8 mouse cellular contexts compared by ENCODE assay signal in the genomic region with DNA sequence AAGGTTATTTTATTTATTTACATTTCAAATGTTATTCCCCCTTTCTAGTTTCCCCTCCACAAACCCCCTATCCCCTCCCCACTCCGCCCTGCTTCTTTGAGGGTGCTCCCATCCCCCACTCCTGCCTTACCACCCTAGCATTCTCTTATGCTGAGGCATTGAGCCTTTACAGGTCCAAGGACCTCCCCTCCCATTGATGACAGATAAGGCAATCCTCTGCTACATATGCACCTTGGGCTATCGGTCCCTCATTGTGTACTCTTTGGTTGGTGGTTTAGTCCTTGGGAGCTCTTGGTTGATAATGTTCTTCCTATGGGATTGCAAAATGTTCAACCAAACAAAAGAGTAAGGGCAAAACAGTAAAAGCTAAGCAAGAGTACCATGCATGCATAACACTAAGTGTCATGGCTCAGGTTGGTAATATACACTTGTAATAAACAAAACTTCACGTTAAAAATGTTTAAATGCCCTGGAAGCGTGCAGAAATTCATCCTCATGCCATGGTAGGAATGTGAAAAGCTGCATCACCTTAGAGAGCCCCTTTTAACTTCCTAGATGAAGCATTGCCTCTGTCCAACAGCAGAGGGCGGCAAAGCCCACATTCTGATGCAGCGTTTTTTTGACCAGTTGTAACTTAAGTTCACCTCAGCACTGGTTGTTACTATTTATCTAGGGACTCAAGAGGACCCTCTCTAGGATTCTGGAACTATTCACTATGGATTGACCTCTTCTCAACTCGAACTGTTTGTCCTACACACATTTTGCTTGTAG.
DNase-seq lines count a peak whose midpoint lies in the region; ATAC-seq and TF ChIP-seq lines count a peak whose summit lies in the region.

No protein-coding gene starts in this region.

- peak; percentile 20 to 27 for DNase-seq in B cell, adult 2 months
- peak; percentile 18 for DNase-seq in WW6 (ENCODE audit: low read depth, low spot score)
- DNase-seq in cerebellum, postnatal 4 days (ENCODE audit: low spot score in 2 of 2), result peak; percentile 64 to 71
- peak; percentile 19 for DNase-seq in heart, postnatal 0 days (ENCODE audit: low spot score)
- DNase-seq in layer of hippocampus, adult 11-12 months (ENCODE audit: low spot score), result peak; percentile 53
- DNase-seq in lung, postnatal 0 days (ENCODE audit: low spot score), result peak; percentile 64
- DNase-seq in right cerebral cortex, adult 18-20 months, result peak; percentile 32
- DNase-seq in spleen, postnatal 36 days (ENCODE audit: low spot score in 2 of 2), result no peak

- H3K4me3 ChIP-seq in heart, postnatal 0 days (ENCODE audit: low read depth, low read length), result no peak overlapping the region
- no peak overlapping the region for H3K4me3 ChIP-seq in lung, postnatal 0 days (ENCODE audit: low read depth, low read length)

- H3K9ac ChIP-seq in heart, postnatal 0 days (replicated peaks; ENCODE audit: low read depth, low read length), result no peak overlapping the region
- H3K9ac ChIP-seq in lung, postnatal 0 days (replicated peaks; ENCODE audit: low read depth), result no peak overlapping the region

- TF ChIP-seq EP300 in heart, postnatal 0 days (IDR thresholded peaks at IDR 0.05; ENCODE audit: low read depth), result no peak
- no peak for TF ChIP-seq EP300 in lung, postnatal 0 days (IDR thresholded peaks at IDR 0.05)

- peak; percentile 85 for TF ChIP-seq CTCF in heart, postnatal 0 days (IDR thresholded peaks at IDR 0.05; ENCODE audit: low read depth)
- peak; percentile 86 for TF ChIP-seq CTCF in lung, postnatal 0 days (IDR thresholded peaks at IDR 0.05)

- ATAC-seq in heart, postnatal 0 days (ENCODE audit: insufficient read depth, low read depth), result no peak
- ATAC-seq in lung, postnatal 0 days, result no peak; the same call in 1 of the 2 replicates

- no peak overlapping the region for H3K27ac ChIP-seq in heart, postnatal 0 days (ENCODE audit: low read depth)
- H3K27ac ChIP-seq in lung, postnatal 0 days (ENCODE audit: low read length), result no peak overlapping the region

- H3K27me3 ChIP-seq in heart, postnatal 0 days (ENCODE audit: control insufficient read depth, insufficient read depth, low read length), result no peaks in the 10 kb centered on the region
- H3K27me3 ChIP-seq in lung, postnatal 0 days (replicated peaks; ENCODE audit: insufficient read depth, low read length), result no peaks in the 10 kb centered on the region

- no peak overlapping the region for H3K4me2 ChIP-seq in heart, postnatal 0 days (ENCODE audit: low read depth, low read length)
- H3K4me2 ChIP-seq in lung, postnatal 0 days (replicated peaks; ENCODE audit: low read depth, low read length), result no peak overlapping the region

- no peaks in the 10 kb centered on the region for H3K9me3 ChIP-seq in heart, postnatal 0 days (replicated peaks; ENCODE audit: control insufficient read depth, low read length)
- H3K9me3 ChIP-seq in lung, postnatal 0 days (ENCODE audit: low read length), result no peaks in the 10 kb centered on the region

- WGBS in heart, postnatal 0 days, result 9% methylated on average over 7 of the region's 7 CpGs
- 12% methylated on average over 7 of the region's 7 CpGs for WGBS in lung, postnatal 0 days

- no peaks in the 10 kb centered on the region for H3K4me1 ChIP-seq in heart, postnatal 0 days (ENCODE audit: control insufficient read depth, insufficient read depth)
- no peaks in the 10 kb centered on the region for H3K4me1 ChIP-seq in lung, postnatal 0 days (ENCODE audit: insufficient read depth, low read depth, low read length)

- H3K36me3 ChIP-seq in heart, postnatal 0 days (replicated peaks; ENCODE audit: control insufficient read depth, insufficient read depth, low read length), result no peaks in the 10 kb centered on the region
- H3K36me3 ChIP-seq in lung, postnatal 0 days (ENCODE audit: insufficient read depth, low read length), result no peaks in the 10 kb centered on the region

Comparison
In these comparisons a context has a peak if more than half of its experiments do, and no peak if none do; other contexts are left out.
1. DNase-seq: peak in B cell, adult 2 months (2 of 2), WW6 (single experiment), cerebellum, postnatal 4 days (2 of 2), heart, postnatal 0 days (single experiment), layer of hippocampus, adult 11-12 months (single experiment), lung, postnatal 0 days (single experiment) and right cerebral cortex, adult 18-20 months (single experiment); none in spleen, postnatal 36 days (0 of 2).